Mouse (Mus musculus) left cerebral cortex, postnatal 4 days (tissue): ENCODE data around the gene Cstb. TPM values are rescaled to one million over a fixed set of nuclear protein-coding genes. Genes with fewer than 3 reads are reported as not detected.
"Not testable (repeated sequence)": the region's sequence is repeated elsewhere in the genome, so short reads cannot be mapped to it uniquely, and the experiment has no call there.

Experiments used
- DNase-seq: peaks from one replicate; pipeline ENCODE4 v3.0.0-alpha.2; 2022
- intact Hi-C: fragments of 180-260 bp; cut with DNase I; formaldehyde crosslinking; loops from one replicate; pipeline ENCODE4 v1.15.1; 2025
- total RNA-seq, 2 experiments: library from RNA; stranded (reverse); gene quantifications; 2 replicates each; pipeline ENCODE4 v1.2.3; 2021

Gene Cstb
- total RNA-seq, 2 experiments from 2014 or later, result 40.0 to 40.8 TPM

DNA sequence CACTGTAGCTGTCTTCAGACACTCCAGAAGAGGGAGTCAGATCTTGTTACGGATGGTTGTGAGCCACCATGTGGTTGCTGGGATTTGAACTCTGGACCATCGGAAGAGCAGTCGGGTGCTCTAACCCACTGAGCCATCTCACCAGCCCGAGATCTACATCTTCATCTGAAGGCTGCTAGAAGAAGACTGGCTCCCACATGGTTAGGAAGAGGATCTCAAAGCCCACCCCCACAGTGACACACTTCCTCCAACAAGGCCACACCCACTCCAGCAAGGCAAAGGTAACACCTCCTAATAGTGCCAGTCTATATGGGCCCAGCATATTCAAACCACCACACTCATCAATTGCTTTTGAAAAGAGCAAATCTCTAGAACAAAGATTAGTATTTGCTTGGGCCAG lies 10.5 kb upstream of the Cstb start:
- DNase-seq, intact Hi-C loops: not testable (repeated sequence)

DNA sequence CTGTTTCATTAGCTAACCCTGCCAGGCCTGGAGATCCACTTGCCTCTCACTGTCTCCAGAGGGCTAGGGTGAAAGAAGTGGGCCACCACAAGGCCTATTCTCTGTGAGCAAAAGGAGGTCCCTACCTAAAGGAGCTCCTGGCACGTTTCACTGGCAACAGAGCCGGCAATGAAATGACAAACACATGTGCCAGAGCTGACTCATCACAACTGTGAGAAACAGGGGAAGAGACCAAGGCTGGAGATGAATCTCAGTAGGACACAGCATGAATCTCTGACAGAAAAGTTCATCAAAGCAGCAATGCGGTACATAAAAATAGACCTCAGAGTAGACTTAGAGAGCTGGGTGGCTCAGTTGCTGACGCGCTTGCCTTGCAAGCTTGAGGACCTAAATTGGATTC lies 7.6 kb upstream of the Cstb start:
- DNase-seq, result no peak
- intact Hi-C loops, result no loop called here

DNA sequence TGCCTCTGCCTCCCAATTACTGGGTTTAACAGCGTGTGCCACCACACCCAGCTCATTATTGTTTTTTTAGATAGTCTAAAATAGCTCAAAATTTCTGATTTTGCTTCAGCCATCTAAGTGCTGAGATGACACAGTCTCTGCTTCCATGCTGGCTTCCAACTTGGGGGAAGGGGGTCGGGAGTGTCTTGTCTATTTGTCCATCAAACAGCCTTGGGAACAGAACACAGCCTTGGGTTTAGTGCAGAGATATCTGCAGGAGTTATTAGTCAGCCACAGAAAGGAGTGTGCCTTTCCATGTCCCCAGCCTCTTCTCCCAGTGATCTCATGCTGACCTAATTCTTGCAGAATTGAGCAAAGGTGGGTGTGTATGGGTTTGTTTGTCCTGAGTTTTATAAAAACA lies 6.7 kb upstream of the Cstb start:
- intact Hi-C loops, result no loop called here

DNA sequence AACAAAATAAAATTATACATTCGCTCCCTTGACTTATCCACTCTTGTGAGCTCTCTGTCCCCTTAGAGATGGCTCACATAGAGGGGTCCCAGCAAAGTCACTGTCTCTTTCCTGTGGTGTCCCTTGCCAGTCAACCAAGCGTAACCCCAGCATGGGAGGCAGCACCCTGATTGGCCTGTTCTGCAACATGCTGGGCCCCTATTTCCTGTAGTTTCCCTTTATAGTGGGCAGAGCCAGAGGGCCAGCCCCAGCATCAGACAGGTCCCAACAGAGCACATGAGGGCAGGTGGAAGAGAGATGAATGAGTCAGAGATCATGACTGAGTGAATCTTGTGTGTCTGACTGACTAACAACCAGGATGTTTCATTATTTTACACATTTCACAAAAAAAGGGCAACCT lies 4.5 kb upstream of the Cstb start:
- no peak for DNase-seq
- intact Hi-C loops, result no loop called here

More for the DNA sequence above, 6.7 kb upstream of the Cstb start:
- no peak for DNase-seq

DNA sequence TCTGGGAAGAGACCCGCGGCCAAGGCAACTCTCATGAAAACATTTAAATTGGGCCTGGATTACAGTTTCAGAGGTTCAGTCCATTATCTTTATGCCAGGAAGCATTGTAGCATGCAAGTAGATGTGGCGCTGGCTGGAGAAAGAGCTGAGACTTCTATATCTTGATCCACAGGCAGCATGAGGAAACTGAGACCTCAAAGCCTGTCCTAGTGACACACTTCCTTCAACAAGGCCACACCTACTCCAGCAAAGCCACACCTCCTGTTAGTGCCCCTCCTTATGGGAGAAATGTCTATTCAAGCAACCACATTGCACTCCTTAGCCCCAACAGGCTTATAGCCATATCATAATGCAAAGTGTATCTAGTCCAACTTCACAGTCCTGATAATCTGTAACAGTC lies 2.9 kb upstream of the Cstb start:
- intact Hi-C loops, result no loop called here
- DNase-seq, result no peak

DNA sequence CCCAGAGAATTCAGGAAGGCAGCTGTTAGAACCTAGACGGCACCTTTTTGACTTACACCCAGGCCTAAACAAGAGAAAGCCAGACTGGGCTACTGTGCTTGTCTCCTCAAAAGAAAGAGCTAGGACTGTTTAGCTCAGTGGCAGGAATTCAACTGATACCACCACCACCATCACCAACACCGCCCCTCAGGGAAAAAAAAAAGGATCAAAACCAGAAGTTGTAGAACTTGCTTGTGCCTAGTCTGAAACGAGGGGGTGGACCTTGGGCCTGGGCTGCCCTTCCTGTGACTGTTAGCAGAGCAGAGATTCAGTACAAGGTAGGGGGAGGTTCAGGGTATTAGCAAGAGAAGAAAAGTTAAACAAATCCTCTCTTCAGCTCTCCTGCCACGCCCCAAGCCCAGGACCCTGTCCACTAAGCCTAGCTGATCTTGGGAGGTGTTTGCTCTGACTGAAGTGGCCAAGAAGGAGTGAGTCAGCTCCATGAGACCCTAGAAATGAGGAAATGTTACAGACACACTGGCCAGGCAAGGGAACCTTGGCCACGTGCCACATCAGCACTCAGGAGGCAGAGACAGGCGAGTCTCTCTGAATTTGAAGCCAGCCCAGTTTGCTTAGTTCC lies 757 bp downstream of the Cstb start:
- DNase-seq, result no peak
- intact Hi-C loops, result no loop called here

DNA sequence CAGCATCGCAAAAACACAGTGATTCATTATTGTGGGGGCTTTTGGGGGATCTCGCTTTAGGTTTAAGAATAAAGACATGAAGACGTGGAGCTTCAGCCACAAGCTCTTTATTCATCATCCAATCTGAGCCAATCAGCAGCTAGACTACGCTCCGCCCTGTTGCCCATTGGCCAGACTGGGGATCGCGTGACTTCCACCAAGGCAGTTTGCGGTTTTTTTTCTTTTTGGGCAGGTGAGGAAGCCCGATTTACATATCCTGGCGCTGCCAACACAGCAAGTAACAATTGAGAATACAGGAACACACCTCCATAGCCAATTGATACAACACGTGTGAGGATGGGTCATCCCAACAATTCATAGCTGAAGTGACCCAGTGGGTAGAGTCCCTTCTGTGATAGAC lies 2.6 kb downstream of the Cstb start:
- DNase-seq, result no peak
- intact Hi-C loops, result no loop called here

DNA sequence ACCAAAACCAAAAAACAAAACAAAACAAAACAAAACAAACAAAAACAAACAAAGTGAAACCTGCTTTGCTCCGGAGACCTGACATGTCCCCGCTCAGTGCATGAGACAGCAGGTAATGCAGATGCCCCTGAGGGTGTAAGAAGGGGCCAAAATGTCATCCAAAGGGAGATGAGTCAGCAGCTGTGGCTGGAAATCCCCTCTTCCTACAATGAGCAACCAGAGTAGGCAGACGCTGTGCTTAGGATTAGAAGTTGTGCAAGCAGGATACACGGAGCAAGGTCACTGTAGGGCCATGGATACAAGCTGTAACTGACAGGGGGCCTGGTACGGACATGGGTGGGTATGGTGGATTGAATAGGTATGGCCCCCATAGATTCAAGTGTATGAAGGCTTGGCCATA lies 3.7 kb downstream of the Cstb start:
- DNase-seq, result no peak
- intact Hi-C loops, result no loop called here

DNA sequence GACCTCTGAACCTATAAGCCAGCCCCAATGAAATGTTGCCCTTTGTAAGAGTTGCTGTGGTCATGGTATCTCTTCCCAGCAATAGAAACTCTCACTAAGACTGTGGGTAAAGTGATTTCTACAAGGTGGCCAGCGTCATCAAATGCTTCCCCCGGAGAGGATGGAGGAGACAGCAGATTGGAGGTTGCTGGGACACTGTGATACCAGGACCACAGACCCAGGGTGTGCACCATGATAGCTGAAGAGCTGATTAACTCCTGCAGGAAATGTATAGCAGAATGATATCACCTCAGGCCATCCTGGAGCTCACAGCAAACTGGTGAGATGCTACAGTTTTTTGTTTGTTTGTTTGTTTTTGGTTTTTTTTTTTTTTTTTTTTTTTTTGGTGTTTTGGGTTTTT lies 4.3 kb downstream of the Cstb start:
- no peak for DNase-seq
- intact Hi-C loops, result no loop called here

DNA sequence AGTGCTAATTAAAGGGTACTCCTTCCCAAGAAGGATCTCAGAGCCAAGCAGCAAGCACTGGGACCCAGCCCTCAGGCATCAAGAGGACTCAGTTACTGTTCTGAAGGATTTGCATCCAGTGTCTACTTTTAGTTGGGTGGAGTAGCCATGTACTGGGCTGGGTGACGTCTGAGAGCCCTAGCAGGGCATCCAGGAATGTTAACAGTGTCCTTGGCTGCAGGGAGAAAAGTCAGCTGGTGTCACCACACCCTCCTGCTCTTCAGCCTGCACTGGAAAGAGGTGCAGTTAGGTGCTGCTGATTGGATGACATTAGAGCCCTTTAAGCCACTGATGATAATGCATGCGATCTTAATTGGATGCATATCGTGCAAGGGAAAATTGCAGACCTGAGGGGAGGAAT lies 7.4 kb downstream of the Cstb start:
- intact Hi-C loops, result no loop called here
- DNase-seq, result no peak

DNA sequence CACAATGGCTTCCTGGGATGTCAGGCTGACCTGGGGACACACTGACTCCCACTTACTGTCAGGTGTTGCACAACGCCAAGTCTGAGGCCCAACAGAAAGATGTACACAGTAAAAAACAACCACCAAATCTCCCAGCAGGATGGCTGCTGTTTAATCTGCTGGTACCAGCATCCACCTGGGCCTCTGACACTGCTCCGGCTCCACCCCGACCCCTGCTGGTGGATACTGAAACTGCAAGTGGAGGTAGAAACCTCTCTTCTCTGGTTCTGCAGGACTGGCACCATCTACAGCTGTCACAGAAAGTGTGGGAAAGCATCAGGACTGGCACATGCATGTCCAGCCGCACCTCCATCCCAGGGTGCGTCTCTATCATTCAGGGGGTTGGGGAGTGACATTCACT lies 12.6 kb downstream of the Cstb start:
- intact Hi-C loops, result no loop called here

DNA sequence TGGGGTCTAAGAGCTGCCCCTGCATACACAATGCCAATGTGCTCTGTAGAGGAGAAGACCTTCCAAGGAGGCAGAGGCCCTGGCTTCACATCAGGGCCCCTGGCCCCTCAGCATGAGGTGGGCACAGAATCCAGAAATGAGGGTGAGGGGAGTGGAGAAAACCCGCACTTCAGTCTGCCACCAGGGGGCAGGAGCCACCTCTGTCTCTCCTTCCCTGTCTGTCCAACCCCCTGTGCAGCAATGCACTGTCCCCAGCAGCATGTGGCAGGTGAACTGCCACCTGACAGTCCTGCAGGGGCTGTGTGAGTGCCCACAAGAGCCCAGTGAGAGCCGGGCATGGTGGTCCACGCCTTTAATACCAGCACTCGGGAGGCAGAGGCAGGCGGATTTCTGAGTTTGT lies 14.1 kb downstream of the Cstb start:
- peak; percentile 28 for DNase-seq
- intact Hi-C loops, result no loop called here

More for the DNA sequence above, 12.6 kb downstream of the Cstb start:
- peak; percentile 81 for DNase-seq

DNA sequence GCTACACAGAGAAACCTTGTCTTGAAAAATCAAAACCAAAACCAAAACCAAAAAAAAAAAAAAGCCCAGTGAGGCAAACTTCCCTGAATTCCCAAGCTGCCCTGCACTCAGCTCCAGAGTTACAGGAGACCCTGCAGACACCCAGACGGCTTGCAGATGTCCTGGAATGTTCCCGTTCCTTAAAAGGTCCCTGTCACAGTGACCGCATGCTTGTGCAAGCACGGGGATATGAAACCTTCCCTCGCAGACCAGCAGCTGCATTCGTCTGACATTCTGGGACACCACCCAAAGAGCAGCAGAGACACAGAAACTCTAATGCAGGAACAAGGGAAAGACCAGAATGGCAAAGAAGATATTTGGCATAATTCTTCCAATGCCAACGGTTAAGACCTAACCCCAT lies 14.5 kb downstream of the Cstb start:
- intact Hi-C loops, result no loop called here
- no peak for DNase-seq

DNA sequence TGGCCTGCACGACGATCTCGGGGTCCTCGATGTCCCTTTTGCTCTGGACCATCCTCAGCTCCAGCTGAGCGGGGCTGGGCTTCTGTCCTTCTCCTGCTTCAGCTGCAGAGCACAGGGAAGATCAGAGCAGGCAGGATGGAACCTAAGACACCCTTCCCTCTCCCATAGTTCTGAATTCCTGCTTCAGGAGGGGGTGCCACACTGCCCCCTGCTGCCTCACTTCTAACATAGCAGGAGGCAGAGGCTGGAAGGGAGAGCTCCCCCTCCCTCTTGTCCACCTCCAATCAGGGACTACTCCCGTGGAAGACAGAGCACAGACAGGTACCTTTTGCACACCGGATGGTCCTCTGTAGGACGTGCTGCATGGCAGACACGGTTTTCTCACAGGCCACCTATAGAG lies 15.3 kb downstream of the Cstb start:
- intact Hi-C loops, result no loop called here
- no peak for DNase-seq

DNA sequence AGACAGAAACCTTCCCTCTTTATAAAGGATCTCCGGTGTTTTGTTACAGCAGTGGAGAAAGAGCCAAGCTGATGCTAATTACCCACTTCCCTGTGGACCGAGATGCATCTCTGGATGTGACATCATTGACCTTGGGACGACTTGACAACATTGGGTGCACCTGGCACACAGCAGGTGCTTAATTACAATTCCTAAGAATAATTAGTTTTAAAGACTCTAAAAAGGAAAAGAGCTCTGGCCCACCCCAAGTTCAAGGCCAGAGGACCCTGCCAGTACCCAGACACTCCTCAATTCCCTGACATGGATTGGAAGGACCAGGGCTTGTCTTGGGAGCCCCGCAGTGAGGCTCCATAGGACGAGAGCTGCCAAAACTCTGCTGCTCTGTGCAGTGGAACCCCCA lies 16.1 kb downstream of the Cstb start:
- DNase-seq, result no peak
- intact Hi-C loops, result no loop called here

DNA sequence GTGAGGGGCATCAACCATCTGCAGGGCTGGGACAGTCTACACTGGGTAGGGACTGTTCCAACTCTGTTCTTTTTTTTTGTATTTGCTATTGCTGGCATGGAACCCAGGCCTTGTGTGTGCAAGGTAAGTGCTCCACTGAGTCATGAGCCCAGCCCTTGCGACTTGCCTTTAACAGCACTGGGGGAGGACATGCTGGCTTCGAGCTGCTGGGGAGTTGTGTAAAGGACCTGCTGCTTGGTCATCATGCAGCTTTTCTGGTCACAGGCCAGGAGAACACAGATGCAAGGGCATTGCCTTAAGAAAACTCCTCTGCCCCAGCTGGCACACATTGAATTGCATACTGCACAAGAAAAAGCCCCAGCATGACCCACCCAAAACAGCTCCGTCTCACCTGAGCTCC lies 16.8 kb downstream of the Cstb start:
- no peak for DNase-seq
- intact Hi-C loops, result no loop called here

DNA sequence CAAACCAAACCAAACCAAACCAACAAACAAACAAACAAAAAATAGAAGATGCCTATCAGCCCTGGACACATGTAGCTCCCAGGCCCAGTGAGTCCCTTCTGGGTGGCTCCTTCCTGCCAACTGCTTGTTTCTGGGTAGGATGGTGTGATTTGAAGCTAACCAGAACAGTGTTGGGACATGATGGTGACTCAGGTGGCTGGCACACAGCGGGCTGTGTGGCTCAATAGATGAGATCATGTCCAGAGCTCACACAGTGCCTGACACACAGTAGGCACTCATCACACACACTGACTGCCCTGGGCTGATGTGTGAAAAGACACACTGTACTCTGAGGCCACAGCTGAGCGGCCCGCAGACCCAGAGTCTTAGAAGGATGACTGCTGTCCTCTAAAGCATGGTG lies 20.7 kb downstream of the Cstb start:
- no peak for DNase-seq
- intact Hi-C loops, result no loop called here

DNA sequence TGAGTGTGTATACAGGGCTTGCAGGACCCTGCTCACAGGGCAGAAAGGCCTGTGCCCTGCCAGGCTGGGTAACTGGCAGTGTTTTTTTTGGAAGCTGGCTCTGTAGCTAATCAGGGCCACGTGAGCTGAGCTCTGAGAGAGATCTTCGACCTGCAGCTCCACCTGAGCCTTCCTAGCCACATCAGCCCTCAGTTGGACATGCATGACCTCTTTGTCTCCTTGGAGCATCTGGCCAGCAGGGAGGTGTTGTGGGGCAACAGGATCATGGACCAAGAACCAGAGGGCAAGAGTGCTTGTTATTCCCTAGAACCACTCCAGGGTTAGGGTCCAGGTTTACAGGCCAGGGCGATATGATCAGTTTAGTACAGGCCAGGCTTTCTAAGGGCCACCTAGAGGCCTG lies 21.9 kb downstream of the Cstb start:
- intact Hi-C loops, result no loop called here
- DNase-seq, result no peak

DNA sequence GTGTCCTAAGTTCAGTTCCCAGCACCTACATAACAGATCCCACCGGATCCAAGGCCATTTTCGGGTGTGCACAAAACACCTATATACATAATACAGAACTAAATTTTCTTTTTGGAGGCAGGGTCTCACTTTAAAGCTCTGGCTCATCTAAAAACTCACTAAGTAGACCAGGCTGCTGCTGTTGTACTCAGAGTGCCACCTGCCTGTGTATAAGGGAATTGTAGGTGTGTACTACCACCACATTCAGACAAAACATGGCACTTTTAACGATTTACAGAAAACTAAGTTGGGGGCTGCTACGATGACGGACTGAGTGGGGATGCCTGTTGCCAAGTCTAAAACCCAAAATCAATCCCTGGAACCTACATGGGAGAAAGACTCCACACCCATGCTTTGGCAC lies 25.3 kb downstream of the Cstb start:
- intact Hi-C loops, result no loop called here
- no peak for DNase-seq

DNA sequence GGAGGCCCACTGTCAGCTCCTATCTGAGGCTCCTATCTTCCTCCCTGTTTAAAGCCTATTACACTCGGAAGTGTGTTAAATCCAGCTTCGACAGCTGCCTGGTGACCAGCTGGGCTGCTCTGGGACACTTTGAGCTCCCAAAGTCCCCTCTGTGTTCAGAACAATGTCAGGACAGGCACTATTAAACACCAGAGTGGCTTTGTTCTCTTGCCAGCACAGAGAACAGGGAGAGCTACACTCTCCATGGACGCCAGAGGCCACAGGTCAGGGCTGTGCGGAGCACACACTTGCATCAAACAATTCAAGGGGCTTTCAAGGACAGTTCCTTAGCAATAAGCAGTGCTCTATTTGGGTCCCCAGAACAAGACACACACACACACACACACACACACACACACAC lies 27.2 kb downstream of the Cstb start:
- no peak for DNase-seq
- intact Hi-C loops, result no loop called here

DNA sequence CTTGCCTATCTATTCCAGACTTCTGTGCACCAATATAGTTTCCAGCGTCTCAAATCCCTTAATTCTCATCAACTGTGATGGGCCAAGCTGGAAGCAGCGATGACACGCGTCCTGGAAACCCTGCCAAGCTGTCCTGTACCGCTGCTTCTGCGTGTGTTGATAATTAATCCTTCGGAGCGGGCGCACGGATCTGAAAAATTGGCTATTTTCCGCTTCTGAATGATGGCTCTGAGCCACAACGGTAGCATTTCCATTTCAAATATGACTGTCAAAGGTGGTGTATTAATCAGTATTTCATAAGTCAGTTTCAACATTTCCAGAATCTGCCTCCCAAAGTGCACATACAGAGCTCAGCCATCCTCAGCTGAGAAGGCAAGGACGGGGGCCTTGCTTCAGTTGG lies 31.2 kb downstream of the Cstb start:
- DNase-seq, result no peak
- intact Hi-C loops, result no loop called here

DNA sequence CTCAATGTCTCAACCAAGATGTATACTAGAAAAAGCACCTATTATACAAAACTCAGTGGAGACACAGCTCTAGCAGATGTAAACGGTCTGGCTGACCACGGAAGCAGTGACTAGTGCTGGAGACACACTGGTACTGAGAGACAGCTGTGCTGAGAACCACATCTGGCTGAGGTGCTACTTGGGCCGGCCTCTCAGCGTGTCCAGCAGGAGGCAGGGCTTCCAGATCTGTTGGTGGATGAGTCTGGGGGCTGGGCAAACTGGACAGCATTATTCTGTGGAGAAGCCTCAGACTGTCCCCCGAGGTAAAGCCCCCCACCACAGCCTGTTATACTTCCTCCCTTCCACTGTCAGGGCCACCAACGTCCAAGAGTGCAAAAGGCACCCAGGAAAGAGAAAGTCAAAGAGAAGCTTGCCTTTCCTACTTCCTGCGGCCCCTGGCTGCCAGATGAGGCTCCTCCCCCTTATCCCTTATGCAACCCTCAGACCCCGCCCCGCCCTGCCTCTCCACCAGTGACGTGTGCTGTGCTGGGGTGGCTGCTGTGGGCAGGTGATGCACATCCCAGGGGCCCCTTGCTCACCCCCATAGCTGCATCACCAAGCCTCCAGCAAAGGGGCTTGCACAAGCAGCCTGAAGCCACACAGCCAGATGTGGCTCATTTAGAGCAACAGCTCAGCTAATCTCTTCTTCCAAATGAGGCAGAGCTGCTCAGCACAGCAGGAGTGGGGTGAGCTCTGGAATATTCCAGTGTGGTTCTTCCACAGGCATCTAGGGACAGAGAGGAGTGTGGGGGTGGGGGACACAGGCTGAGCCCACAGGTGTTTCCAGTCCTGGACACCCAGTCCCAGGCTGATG lies 32.3 kb downstream of the Cstb start:
- intact Hi-C loops, result no loop called here
- no peak for DNase-seq
